Mouse (Mus musculus): ENCODE measurements at regions not wholly inside any gene's neighbourhood (a gene's known extent, or its start where the extent isn't known, plus 50 kb on each side); places are given as distances from the start of the nearest gene placed in this dataset.

DNA sequence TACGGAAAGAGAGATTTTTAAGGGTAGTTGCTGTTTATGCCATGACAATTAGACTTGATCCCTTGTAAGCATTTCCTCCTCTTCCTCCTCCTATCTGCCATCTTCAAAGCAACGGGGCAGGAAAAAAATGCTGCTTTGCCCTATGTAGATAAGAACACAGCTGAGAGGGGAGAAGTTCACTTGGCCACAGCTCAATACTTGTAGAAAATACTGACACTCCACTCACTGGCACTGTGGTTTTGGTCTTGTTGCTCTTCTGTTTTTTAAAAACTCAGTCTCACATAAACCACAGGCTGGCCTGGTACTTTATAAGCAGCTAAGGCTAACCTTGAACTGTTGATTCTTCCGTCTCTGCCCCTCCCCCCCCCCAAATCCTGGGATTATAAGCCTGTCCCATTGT, 172.9 kb upstream of the Id2 start:
- ATAC-seq (ENCODE audit: insufficient number of reproducible peaks, low FRiP score, low TSS enrichment, low read depth): no peak
- Histone ChIP-seq H3K36me3 (ENCODE audit: control insufficient read depth, insufficient read depth, low read length) (no peaks in the 10 kb centered on the region), H3K27me3 (ENCODE audit: control insufficient read depth, insufficient read depth, low read length) (no peaks in the 10 kb centered on the region), H3K9ac (ENCODE audit: low read length) (no peak overlapping the region), H3K4me2 (ENCODE audit: low read depth, severe bottlenecking) (no peak overlapping the region), H3K4me1 (ENCODE audit: control insufficient read depth, insufficient read depth, low read length) (peaks cover 28% of the 10 kb centered on the region), H3K4me3 (ENCODE audit: low read depth, low read length) (no peak overlapping the region), H3K27ac (replicated peaks; ENCODE audit: low read depth, low read length) (no peak overlapping the region), H3K9me3 (ENCODE audit: control insufficient read depth, low read length) (no peaks in the 10 kb centered on the region)
- 73% methylated on average over 3 of the region's 3 CpGs for WGBS
- no peak for DNase-seq (ENCODE audit: low spot score)

DNA sequence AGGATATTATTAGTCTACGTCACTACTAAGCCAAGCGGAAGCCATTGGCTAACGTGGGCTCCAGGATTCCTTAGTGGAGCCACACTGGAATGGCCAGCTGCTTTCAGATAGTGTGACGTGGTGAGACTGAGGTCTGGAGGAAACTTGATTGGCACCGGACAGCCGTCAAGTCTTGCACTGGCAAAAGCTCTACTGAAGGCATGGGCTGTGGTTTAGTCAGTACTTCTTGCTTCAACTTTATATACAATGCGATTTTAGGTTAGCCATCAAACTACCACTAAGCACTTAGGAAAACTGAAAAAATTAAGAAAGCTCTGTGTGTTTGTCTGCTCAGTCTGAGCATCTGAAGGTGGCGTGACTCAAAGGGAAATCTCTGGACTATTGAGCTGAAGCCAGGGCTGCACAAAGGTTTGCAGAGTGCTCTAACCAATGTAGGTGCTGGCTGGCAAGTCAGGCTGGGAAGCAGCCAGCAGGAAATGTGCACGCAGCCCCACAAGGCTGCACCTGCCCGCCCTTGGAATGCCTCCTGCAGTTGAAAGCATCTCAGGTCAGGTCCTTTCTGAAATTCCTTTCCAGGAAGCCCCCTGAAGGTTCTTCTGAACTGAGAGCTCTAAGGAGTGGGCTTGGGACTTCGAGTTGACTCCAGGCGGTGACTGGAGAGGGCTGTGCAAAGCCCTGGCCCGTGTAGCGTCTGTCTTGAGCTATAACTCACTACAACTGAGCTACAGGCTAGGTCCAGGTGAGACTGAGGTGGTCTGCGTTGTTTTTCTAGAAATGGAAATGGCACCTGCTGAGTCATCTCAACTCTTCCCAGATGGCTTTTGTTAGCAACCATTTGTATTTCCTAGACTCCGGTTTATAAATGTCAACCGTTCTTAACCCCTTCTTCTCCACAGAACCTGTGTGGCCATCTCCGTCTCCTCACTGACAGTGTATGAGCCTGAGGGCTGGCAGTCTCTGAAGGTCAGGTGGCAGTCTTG, 172.2 kb upstream of the Id2 start:
- no peak overlapping the region for H3K4me2 ChIP-seq (ENCODE audit: low read depth, severe bottlenecking)
- H3K36me3 ChIP-seq (ENCODE audit: control insufficient read depth, insufficient read depth, low read length): no peaks in the 10 kb centered on the region
- ATAC-seq (ENCODE audit: insufficient number of reproducible peaks, low FRiP score, low TSS enrichment, low read depth) (no peak), DNase-seq (ENCODE audit: low spot score) (no peak)
- no peaks in the 10 kb centered on the region for H3K27me3 ChIP-seq (ENCODE audit: control insufficient read depth, insufficient read depth, low read length)
- no peak overlapping the region for H3K27ac ChIP-seq (replicated peaks; ENCODE audit: low read depth, low read length)
- 65% methylated on average over 18 of the region's 18 CpGs for WGBS
- no peaks in the 10 kb centered on the region for H3K9me3 ChIP-seq (ENCODE audit: control insufficient read depth, low read length)
- H3K4me1 ChIP-seq (ENCODE audit: control insufficient read depth, insufficient read depth, low read length): peaks cover 26% of the 10 kb centered on the region
- H3K4me3 ChIP-seq (ENCODE audit: low read depth, low read length): no peak overlapping the region
- no peak overlapping the region for H3K9ac ChIP-seq (ENCODE audit: low read length)

DNA sequence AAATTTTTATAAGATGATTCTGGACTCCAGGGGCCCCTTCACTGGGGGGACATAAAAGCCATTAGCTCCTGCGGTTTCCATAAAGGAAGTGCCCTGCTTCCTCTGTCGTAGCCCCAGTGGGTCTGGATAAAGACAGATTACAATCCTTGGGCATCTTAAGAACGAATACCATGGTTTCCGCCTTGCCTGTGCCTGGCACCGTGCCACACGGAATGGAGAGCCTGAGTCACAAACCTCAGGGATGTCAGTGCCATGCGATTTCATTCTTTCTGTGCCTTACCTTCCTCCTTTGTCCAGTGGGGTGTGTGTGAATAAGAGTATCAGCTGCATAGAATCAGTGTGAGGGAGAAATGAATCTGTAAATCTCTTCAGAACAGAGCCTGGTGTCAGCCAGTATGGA, 171.4 kb upstream of the Id2 start:
- DNase-seq (ENCODE audit: low spot score): no peak
- 85% methylated on average over 7 of the region's 7 CpGs for WGBS
- H3K4me1 ChIP-seq (ENCODE audit: control insufficient read depth, insufficient read depth, low read length): peaks cover 26% of the 10 kb centered on the region

DNA sequence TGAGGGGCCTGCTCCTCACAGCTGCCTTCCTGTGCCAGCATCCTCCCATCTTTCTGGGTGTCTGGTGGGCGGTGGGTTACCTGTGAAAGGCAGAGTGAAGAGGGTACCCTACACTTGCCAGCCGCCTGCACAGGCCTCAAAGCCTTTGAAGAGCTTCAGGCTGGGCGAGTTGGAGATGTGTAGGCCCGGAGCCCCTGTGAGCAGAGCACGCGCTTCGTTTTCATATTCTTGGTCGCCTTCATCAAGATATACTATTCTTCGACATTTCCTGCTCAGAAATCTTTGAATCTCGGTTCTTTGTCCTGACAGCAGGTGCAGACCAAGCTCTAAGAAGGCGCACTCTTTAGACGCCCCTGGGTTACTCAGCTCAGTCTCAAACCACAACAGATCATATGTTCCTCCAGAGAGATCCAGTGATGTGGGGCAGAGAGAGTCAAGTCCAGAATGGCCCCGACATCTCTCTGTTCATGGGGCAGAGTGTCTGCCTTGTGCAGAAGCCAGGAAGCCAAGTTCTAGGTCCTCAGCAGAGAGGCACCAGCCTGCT, 170.7 kb upstream of the Id2 start:
- ATAC-seq (ENCODE audit: insufficient number of reproducible peaks, low FRiP score, low TSS enrichment, low read depth): no peak
- Histone ChIP-seq H3K27ac (replicated peaks; ENCODE audit: low read depth, low read length) (no peak overlapping the region), H3K27me3 (ENCODE audit: control insufficient read depth, insufficient read depth, low read length) (no peaks in the 10 kb centered on the region), H3K4me1 (ENCODE audit: control insufficient read depth, insufficient read depth, low read length) (peaks cover 19% of the 10 kb centered on the region), H3K36me3 (ENCODE audit: control insufficient read depth, insufficient read depth, low read length) (no peaks in the 10 kb centered on the region), H3K9me3 (ENCODE audit: control insufficient read depth, low read length) (no peaks in the 10 kb centered on the region), H3K9ac (ENCODE audit: low read length) (no peak overlapping the region), H3K4me3 (ENCODE audit: low read depth, low read length) (no peak overlapping the region), H3K4me2 (ENCODE audit: low read depth, severe bottlenecking) (no peak overlapping the region)
- no peak for DNase-seq (ENCODE audit: low spot score)
- 90% methylated on average over 13 of the region's 13 CpGs for WGBS

More for the DNA sequence above, 171.4 kb upstream of the Id2 start:
- H3K27me3 ChIP-seq (ENCODE audit: control insufficient read depth, insufficient read depth, low read length): no peaks in the 10 kb centered on the region
- H3K9ac ChIP-seq (ENCODE audit: low read length): no peak overlapping the region
- no peaks in the 10 kb centered on the region for H3K9me3 ChIP-seq (ENCODE audit: control insufficient read depth, low read length)
- H3K4me3 ChIP-seq (ENCODE audit: low read depth, low read length): no peak overlapping the region
- no peaks in the 10 kb centered on the region for H3K36me3 ChIP-seq (ENCODE audit: control insufficient read depth, insufficient read depth, low read length)
- no peak overlapping the region for H3K27ac ChIP-seq (replicated peaks; ENCODE audit: low read depth, low read length)
- no peak overlapping the region for H3K4me2 ChIP-seq (ENCODE audit: low read depth, severe bottlenecking)
- no peak for ATAC-seq (ENCODE audit: insufficient number of reproducible peaks, low FRiP score, low TSS enrichment, low read depth)

DNA sequence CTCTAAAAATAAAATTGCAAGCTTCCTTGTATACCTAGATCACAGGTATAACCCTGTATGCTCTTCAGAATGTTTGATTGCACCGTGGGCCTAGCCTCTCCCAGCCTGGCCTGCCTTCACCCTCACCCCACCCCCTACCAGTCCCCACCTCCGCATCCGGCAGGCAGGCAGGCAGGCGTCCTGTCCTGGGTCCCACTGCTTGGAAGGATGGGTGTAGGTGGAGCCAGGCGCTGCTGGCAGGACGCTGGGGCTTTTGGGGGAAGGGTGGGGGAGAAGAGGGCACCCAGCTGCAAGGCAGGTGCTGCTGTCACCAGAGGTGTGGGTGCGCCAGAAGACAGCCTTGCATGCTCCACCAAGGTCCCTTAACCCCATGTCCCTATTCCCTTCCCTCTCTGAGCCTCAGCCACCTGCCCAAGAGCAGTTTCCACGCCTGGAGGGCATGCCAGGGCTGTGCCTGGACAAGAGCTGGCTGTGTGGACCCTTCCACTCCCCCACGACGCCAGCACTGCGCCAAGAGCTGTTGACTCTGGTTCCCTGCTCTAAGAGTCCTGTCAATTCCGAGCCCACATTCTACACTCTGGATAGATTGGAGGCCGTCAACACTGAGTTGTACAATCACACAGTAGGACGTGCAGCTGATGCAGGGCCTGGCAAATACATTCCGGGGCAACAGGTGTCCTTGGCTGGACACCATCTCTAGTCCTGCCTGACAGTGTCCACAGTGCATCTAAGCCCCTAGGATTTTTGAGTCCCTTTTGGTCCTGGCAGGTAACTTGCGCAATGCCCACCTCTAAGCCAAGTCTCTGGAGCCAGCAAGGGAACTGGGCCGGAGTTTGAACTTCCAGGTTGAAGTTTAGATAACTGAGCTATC, 170.0 kb upstream of the Id2 start:
- no peaks in the 10 kb centered on the region for H3K9me3 ChIP-seq (ENCODE audit: control insufficient read depth, low read length)
- ATAC-seq (ENCODE audit: insufficient number of reproducible peaks, low FRiP score, low TSS enrichment, low read depth) (no peak), DNase-seq (ENCODE audit: low spot score) (no peak)
- H3K27ac ChIP-seq (replicated peaks; ENCODE audit: low read depth, low read length): no peak overlapping the region
- peaks cover 15% of the 10 kb centered on the region for H3K4me1 ChIP-seq (ENCODE audit: control insufficient read depth, insufficient read depth, low read length)
- no peak overlapping the region for H3K4me3 ChIP-seq (ENCODE audit: low read depth, low read length)
- no peak overlapping the region for H3K4me2 ChIP-seq (ENCODE audit: low read depth, severe bottlenecking)
- H3K27me3 ChIP-seq (ENCODE audit: control insufficient read depth, insufficient read depth, low read length): no peaks in the 10 kb centered on the region
- 56% methylated on average over 17 of the region's 17 CpGs for WGBS
- no peak overlapping the region for H3K9ac ChIP-seq (ENCODE audit: low read length)
- no peaks in the 10 kb centered on the region for H3K36me3 ChIP-seq (ENCODE audit: control insufficient read depth, insufficient read depth, low read length)

DNA sequence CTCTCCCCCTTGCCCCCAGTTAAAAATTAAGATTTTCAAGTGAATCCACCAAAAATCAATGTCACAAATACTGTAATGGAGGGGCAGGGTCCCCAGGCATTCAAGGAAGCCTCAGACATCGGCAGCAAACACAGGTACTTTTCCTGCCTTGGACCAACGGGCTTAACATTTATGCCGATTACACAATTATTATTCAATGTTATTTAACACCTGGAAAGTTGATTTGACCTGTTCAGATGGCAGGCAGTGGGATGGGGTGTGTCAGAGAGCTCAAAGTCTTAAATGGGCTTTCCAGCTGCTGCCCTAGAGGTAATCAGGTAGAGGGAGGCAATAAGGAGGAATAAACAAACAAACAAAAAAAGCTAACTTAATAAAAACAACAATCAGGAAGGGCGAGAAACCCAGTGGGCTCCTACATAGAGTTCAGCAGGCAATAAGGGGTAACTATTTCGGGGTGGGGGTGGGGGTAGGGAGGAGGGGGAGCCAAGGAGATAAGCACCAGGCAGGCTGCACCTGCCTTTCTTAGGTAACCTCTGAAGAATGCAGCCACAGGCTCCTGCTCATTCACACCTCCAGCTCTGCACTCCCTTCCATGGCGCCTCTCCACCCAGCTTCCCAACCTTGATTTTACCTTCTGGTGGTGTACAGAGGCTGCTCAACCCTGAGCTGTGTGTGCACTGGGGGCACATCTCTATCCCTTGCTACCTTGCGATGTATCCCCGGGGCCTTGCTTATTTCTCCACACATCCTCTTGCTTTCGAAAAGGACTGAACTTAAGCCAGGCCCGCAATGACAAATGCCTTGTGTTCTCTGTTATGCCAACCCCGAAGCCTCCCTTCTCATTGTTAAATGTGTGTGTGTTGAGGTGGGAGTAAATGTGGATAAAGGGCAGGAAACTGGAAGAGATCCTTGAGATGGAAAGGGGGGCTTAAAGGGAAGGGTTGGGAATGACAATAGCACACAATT, 168.9 kb upstream of the Id2 start:
- 50% methylated on average over 11 of the region's 11 CpGs for WGBS
- no peak overlapping the region for H3K9ac ChIP-seq (ENCODE audit: low read length)
- H3K9me3 ChIP-seq (ENCODE audit: control insufficient read depth, low read length): no peaks in the 10 kb centered on the region
- H3K4me3 ChIP-seq (ENCODE audit: low read depth, low read length): no peak overlapping the region
- H3K4me2 ChIP-seq (ENCODE audit: low read depth, severe bottlenecking): no peak overlapping the region
- H3K36me3 ChIP-seq (ENCODE audit: control insufficient read depth, insufficient read depth, low read length): no peaks in the 10 kb centered on the region
- H3K27me3 ChIP-seq (ENCODE audit: control insufficient read depth, insufficient read depth, low read length): no peaks in the 10 kb centered on the region
- DNase-seq (ENCODE audit: low spot score) (no peak), ATAC-seq (ENCODE audit: insufficient number of reproducible peaks, low FRiP score, low TSS enrichment, low read depth) (no peak)
- H3K4me1 ChIP-seq (ENCODE audit: control insufficient read depth, insufficient read depth, low read length): peaks cover 15% of the 10 kb centered on the region
- H3K27ac ChIP-seq (replicated peaks; ENCODE audit: low read depth, low read length): no peak overlapping the region

DNA sequence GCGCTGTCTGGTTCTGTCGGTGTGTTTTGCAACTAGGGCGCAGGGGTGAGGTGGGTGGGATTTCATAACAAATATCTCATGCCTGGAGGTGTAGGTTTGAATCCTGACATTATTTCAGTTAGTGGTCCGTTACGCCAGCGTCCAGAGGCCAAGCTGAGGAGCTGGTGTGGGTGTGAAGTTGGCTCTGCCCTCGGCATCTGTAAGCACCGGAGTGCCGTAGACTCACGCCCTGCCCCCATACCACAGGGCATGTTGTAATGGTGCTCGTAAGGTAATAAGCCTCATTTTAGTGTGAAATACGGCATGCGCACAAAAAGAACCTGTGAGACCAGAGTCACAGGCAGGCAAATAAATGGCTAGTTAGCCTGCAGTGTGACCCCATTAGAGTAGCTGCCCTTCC, 168.1 kb upstream of the Id2 start:
- 38% methylated on average over 13 of the region's 13 CpGs for WGBS
- Histone ChIP-seq H3K9me3 (ENCODE audit: control insufficient read depth, low read length) (no peaks in the 10 kb centered on the region), H3K27me3 (ENCODE audit: control insufficient read depth, insufficient read depth, low read length) (no peaks in the 10 kb centered on the region), H3K9ac (ENCODE audit: low read length) (no peak overlapping the region), H3K4me1 (ENCODE audit: control insufficient read depth, insufficient read depth, low read length) (peaks cover 15% of the 10 kb centered on the region), H3K27ac (replicated peaks; ENCODE audit: low read depth, low read length) (no peak overlapping the region), H3K4me2 (ENCODE audit: low read depth, severe bottlenecking) (no peak overlapping the region), H3K4me3 (ENCODE audit: low read depth, low read length) (no peak overlapping the region), H3K36me3 (ENCODE audit: control insufficient read depth, insufficient read depth, low read length) (no peaks in the 10 kb centered on the region)
- DNase-seq (ENCODE audit: low spot score) (no peak), ATAC-seq (ENCODE audit: insufficient number of reproducible peaks, low FRiP score, low TSS enrichment, low read depth) (no peak)

All from limb, embryonic 11.5 days (tissue).